Mouse (Mus musculus): ENCODE measurements around the gene 1700016C15Rik.

DNA sequence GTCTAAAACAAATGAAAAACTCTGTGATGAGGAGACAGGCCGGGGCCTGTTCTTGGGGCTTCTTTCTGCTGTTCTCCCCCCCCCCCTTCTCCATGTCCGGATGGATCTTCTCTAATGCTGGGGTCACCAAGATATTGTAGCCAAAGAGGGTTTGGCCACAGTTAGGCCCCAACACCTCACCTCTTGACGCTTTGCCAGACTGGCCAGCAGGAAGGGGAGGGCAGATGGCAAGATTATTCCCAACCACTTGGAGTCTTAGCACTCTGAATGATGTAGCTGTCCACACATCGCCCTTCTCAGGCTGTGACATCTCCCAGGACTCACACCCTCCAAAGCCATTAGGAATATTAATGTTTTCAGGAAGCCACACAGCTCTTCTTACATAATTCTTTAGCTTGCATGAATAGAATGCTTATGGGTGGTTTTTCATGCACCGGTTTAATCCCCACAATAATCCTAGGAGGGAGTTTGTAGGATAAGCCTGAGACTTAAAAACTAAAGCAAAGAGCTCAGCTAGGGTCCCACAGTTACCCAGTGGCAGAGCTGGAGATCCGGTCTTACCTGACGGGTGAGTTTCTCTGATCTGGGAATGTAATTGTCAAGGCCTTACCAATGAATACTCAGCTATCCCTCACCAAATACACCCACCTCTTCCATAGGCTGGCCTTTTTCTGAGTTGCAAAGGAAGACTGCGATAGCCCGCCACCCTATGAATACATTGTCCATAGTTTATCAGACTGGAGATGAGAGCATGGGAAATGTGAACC is 35.9 kb upstream of the 1700016C15Rik start:
- no peak for TF ChIP-seq EP300 (IDR thresholded peaks at IDR 0.05)
- no peak for TF ChIP-seq CTCF (IDR thresholded peaks at IDR 0.05)
